Mouse (Mus musculus): ENCODE data around the gene Cog5. TPM values are rescaled to one million over a fixed set of nuclear protein-coding genes. Genes with fewer than 3 reads are reported as not detected.

The Cog5 gene
- polyA plus RNA-seq, 1 experiment from 2014 or later = 35.6 TPM

GRCm38 (mm10) chr12:31819520-31819919 is 164.9 kb downstream of the Cog5 start:
- H3K9ac ChIP-seq (replicated peaks; ENCODE audit: low read length) = no peak overlapping the region
- WGBS = 73% methylated on average over 7 of the region's 7 CpGs
- no peak for DNase-seq

GRCm38 (mm10) chr12:31823671-31824070 is 169.0 kb downstream of the Cog5 start:
- Histone ChIP-seq H3K27me3 (ENCODE audit: control insufficient read depth, insufficient read depth, low read length) (no peaks in the 10 kb centered on the region), H3K4me3 (replicated peaks; ENCODE audit: low read depth, low read length) (no peak overlapping the region), H3K9me3 (ENCODE audit: control insufficient read depth, low read length) (no peaks in the 10 kb centered on the region), H3K36me3 (ENCODE audit: control insufficient read depth, insufficient read depth, low read length) (no peaks in the 10 kb centered on the region), H3K4me2 (ENCODE audit: low read length) (no peak overlapping the region), H3K4me1 (ENCODE audit: control insufficient read depth, insufficient read depth, low read length) (no peaks in the 10 kb centered on the region), H3K27ac (replicated peaks; ENCODE audit: low read depth, low read length) (no peak overlapping the region), H3K9ac (replicated peaks; ENCODE audit: low read length) (no peak overlapping the region)
- 44% methylated on average over 3 of the region's 3 CpGs for whole genome bisulfite sequencing
- no peak for DNase-seq
- ATAC-seq (ENCODE audit: low FRiP score, low TSS enrichment) = no peak

More at GRCm38 (mm10) chr12:31819520-31819919, 164.9 kb downstream of the Cog5 start:
- Histone ChIP-seq H3K27me3 (ENCODE audit: control insufficient read depth, insufficient read depth, low read length) (no peaks in the 10 kb centered on the region), H3K4me2 (ENCODE audit: low read length) (no peak overlapping the region), H3K36me3 (ENCODE audit: control insufficient read depth, insufficient read depth, low read length) (no peaks in the 10 kb centered on the region), H3K4me1 (ENCODE audit: control insufficient read depth, insufficient read depth, low read length) (no peaks in the 10 kb centered on the region), H3K9me3 (ENCODE audit: control insufficient read depth, low read length) (no peaks in the 10 kb centered on the region), H3K27ac (replicated peaks; ENCODE audit: low read depth, low read length) (no peak overlapping the region), H3K4me3 (replicated peaks; ENCODE audit: low read depth, low read length) (no peak overlapping the region)
- ATAC-seq (ENCODE audit: low FRiP score, low TSS enrichment) = no peak

GRCm38 (mm10) chr12:31824831-31825230 is 170.2 kb downstream of the Cog5 start:
- 79% methylated on average over 5 of the region's 5 CpGs for WGBS
- no peak overlapping the region for H3K4me3 ChIP-seq (replicated peaks; ENCODE audit: low read depth, low read length)

GRCm38 (mm10) chr12:31825821-31826220 is 171.2 kb downstream of the Cog5 start:
- Histone ChIP-seq H3K27me3 (ENCODE audit: control insufficient read depth, insufficient read depth, low read length) (no peaks in the 10 kb centered on the region), H3K4me1 (ENCODE audit: control insufficient read depth, insufficient read depth, low read length) (no peaks in the 10 kb centered on the region), H3K4me2 (ENCODE audit: low read length) (no peak overlapping the region), H3K9me3 (ENCODE audit: control insufficient read depth, low read length) (no peaks in the 10 kb centered on the region), H3K36me3 (ENCODE audit: control insufficient read depth, insufficient read depth, low read length) (no peaks in the 10 kb centered on the region), H3K27ac (replicated peaks; ENCODE audit: low read depth, low read length) (peak overlapping the region; percentile 26; the same call in 1 of the 2 replicates), H3K4me3 (replicated peaks; ENCODE audit: low read depth, low read length) (no peak overlapping the region), H3K9ac (replicated peaks; ENCODE audit: low read length) (no peak overlapping the region)
- DNase-seq = no peak
- 47% methylated on average over 10 of the region's 10 CpGs for WGBS
- ATAC-seq (ENCODE audit: low FRiP score, low TSS enrichment) = no peak

More at GRCm38 (mm10) chr12:31824831-31825230, 170.2 kb downstream of the Cog5 start:
- DNase-seq (no peak), ATAC-seq (ENCODE audit: low FRiP score, low TSS enrichment) (no peak)
- H3K4me1 ChIP-seq (ENCODE audit: control insufficient read depth, insufficient read depth, low read length) = no peaks in the 10 kb centered on the region
- no peak overlapping the region for H3K27ac ChIP-seq (replicated peaks; ENCODE audit: low read depth, low read length)
- H3K9me3 ChIP-seq (ENCODE audit: control insufficient read depth, low read length) = no peaks in the 10 kb centered on the region
- H3K9ac ChIP-seq (replicated peaks; ENCODE audit: low read length) = no peak overlapping the region
- no peaks in the 10 kb centered on the region for H3K36me3 ChIP-seq (ENCODE audit: control insufficient read depth, insufficient read depth, low read length)
- H3K27me3 ChIP-seq (ENCODE audit: control insufficient read depth, insufficient read depth, low read length) = no peaks in the 10 kb centered on the region
- H3K4me2 ChIP-seq (ENCODE audit: low read length) = no peak overlapping the region

- 58% methylated on average over 2 of the region's 2 CpGs for WGBS
- no peaks in the 10 kb centered on the region for H3K27me3 ChIP-seq (ENCODE audit: control insufficient read depth, insufficient read depth, low read length)
- H3K4me2 ChIP-seq (ENCODE audit: low read length) = no peak overlapping the region
- ATAC-seq (ENCODE audit: low FRiP score, low TSS enrichment) (peak; percentile 37; the same call in 1 of the 2 replicates), DNase-seq (peak; percentile 20)
- H3K9me3 ChIP-seq (ENCODE audit: control insufficient read depth, low read length) = no peaks in the 10 kb centered on the region
- H3K4me3 ChIP-seq (replicated peaks; ENCODE audit: low read depth, low read length) = no peak overlapping the region
- H3K9ac ChIP-seq (replicated peaks; ENCODE audit: low read length) = no peak overlapping the region
- H3K4me1 ChIP-seq (ENCODE audit: control insufficient read depth, insufficient read depth, low read length) = no peaks in the 10 kb centered on the region
- H3K36me3 ChIP-seq (ENCODE audit: control insufficient read depth, insufficient read depth, low read length) = no peaks in the 10 kb centered on the region
- no peak overlapping the region for H3K27ac ChIP-seq (replicated peaks; ENCODE audit: low read depth, low read length)
Measured at GRCm38 (mm10) chr12:31826476-31826875, 171.8 kb downstream of the Cog5 start.

GRCm38 (mm10) chr12:31835480-31835879 is 180.8 kb downstream of the Cog5 start:
- Histone ChIP-seq H3K36me3 (ENCODE audit: control insufficient read depth, insufficient read depth, low read length) (peaks cover 5% of the 10 kb centered on the region; the same call in 1 of the 2 replicates), H3K9ac (replicated peaks; ENCODE audit: low read length) (no peak overlapping the region), H3K4me2 (ENCODE audit: low read length) (no peak overlapping the region), H3K4me1 (ENCODE audit: control insufficient read depth, insufficient read depth, low read length) (no peaks in the 10 kb centered on the region), H3K9me3 (ENCODE audit: control insufficient read depth, low read length) (no peaks in the 10 kb centered on the region), H3K27me3 (ENCODE audit: control insufficient read depth, insufficient read depth, low read length) (no peaks in the 10 kb centered on the region), H3K4me3 (replicated peaks; ENCODE audit: low read depth, low read length) (no peak overlapping the region), H3K27ac (replicated peaks; ENCODE audit: low read depth, low read length) (no peak overlapping the region)
- WGBS = 81% methylated on average over 5 of the region's 5 CpGs
- ATAC-seq (ENCODE audit: low FRiP score, low TSS enrichment) (no peak), DNase-seq (no peak)

GRCm38 (mm10) chr12:31836211-31836610 is 181.5 kb downstream of the Cog5 start:
- H3K4me1 ChIP-seq (ENCODE audit: control insufficient read depth, insufficient read depth, low read length) = no peaks in the 10 kb centered on the region
- H3K9me3 ChIP-seq (ENCODE audit: control insufficient read depth, low read length) = no peaks in the 10 kb centered on the region
- no peak overlapping the region for H3K4me3 ChIP-seq (replicated peaks; ENCODE audit: low read depth, low read length)
- ATAC-seq (ENCODE audit: low FRiP score, low TSS enrichment) = no peak
- peaks cover 5% of the 10 kb centered on the region; the same call in 1 of the 2 replicates for H3K36me3 ChIP-seq (ENCODE audit: control insufficient read depth, insufficient read depth, low read length)
- no peak overlapping the region for H3K4me2 ChIP-seq (ENCODE audit: low read length)
- no peak for DNase-seq
- no peak overlapping the region for H3K27ac ChIP-seq (replicated peaks; ENCODE audit: low read depth, low read length)
- WGBS = 5% methylated on average over 1 of the region's 1 CpGs
- H3K27me3 ChIP-seq (ENCODE audit: control insufficient read depth, insufficient read depth, low read length) = no peaks in the 10 kb centered on the region
- no peak overlapping the region for H3K9ac ChIP-seq (replicated peaks; ENCODE audit: low read length)

- Histone ChIP-seq H3K4me3 (replicated peaks; ENCODE audit: low read depth, low read length) (no peak overlapping the region), H3K9ac (replicated peaks; ENCODE audit: low read length) (no peak overlapping the region), H3K4me1 (ENCODE audit: control insufficient read depth, insufficient read depth, low read length) (no peaks in the 10 kb centered on the region), H3K4me2 (ENCODE audit: low read length) (no peak overlapping the region), H3K9me3 (ENCODE audit: control insufficient read depth, low read length) (no peaks in the 10 kb centered on the region), H3K27ac (replicated peaks; ENCODE audit: low read depth, low read length) (no peak overlapping the region), H3K36me3 (ENCODE audit: control insufficient read depth, insufficient read depth, low read length) (peaks cover 5% of the 10 kb centered on the region), H3K27me3 (ENCODE audit: control insufficient read depth, insufficient read depth, low read length) (no peaks in the 10 kb centered on the region)
- no peak for ATAC-seq (ENCODE audit: low FRiP score, low TSS enrichment)
- no peak for DNase-seq
Measured at GRCm38 (mm10) chr12:31838521-31838920, 183.9 kb downstream of the Cog5 start.

- DNase-seq (no peak), ATAC-seq (ENCODE audit: low FRiP score, low TSS enrichment) (no peak)
Measured at GRCm38 (mm10) chr12:31839249-31839648, 184.6 kb downstream of the Cog5 start.

More at GRCm38 (mm10) chr12:31839249-31839648, 184.6 kb downstream of the Cog5 start:
- Histone ChIP-seq H3K36me3 (ENCODE audit: control insufficient read depth, insufficient read depth, low read length) (peaks cover 5% of the 10 kb centered on the region), H3K4me2 (ENCODE audit: low read length) (no peak overlapping the region), H3K9ac (replicated peaks; ENCODE audit: low read length) (no peak overlapping the region), H3K9me3 (ENCODE audit: control insufficient read depth, low read length) (no peaks in the 10 kb centered on the region), H3K27ac (replicated peaks; ENCODE audit: low read depth, low read length) (no peak overlapping the region), H3K27me3 (ENCODE audit: control insufficient read depth, insufficient read depth, low read length) (no peaks in the 10 kb centered on the region), H3K4me3 (replicated peaks; ENCODE audit: low read depth, low read length) (no peak overlapping the region), H3K4me1 (ENCODE audit: control insufficient read depth, insufficient read depth, low read length) (no peaks in the 10 kb centered on the region)
